Mouse (Mus musculus) embryonic fibroblast, embryonic 13.5 days (primary cell): ENCODE data around the gene Esrp2.

ENCODE experiments used
- CTCF ChIP-seq: IDR thresholded peaks from 2 replicates; pipeline ENCODE4 v1.5.1; 2011; ENCODE audit warnings: mild to moderate bottlenecking, control low read depth, low read length, moderate library complexity, borderline replicate concordance; ENCODE audit not compliant: insufficient read depth
- POLR2A ChIP-seq: IDR thresholded peaks from 2 replicates; pipeline ENCODE4 v1.6.1; 2011; ENCODE audit warnings: low read depth, mild to moderate bottlenecking, control low read depth, low read length, moderate library complexity

GRCm38 (mm10) chr8:106132356-106132755 lies 4.4 kb downstream of the Esrp2 start:
- no peak for TF ChIP-seq POLR2A
- no peak for TF ChIP-seq CTCF
